Mouse (Mus musculus): Measurements from ENCODE around the gene Cyyr1. TPM values are rescaled to one million over a fixed set of nuclear protein-coding genes. Genes with fewer than 3 reads are reported as not detected.

Gene Cyyr1
- total and polyA plus RNA-seq, 2 experiments from 2014 or later = 1.5 to 2.2 TPM

- no peak for ATAC-seq
- no peaks in the 10 kb centered on the region for H3K9me3 ChIP-seq (ENCODE audit: low read length)
- TF ChIP-seq CTCF (IDR thresholded peaks at IDR 0.05; ENCODE audit: low read depth) = no peak
- 77% methylated on average over 6 of the region's 6 CpGs for WGBS
- H3K4me1 ChIP-seq (ENCODE audit: insufficient read depth, low read length) = peaks cover 6% of the 10 kb centered on the region; the same call in 1 of the 2 replicates
- no peaks in the 10 kb centered on the region for H3K27me3 ChIP-seq (ENCODE audit: insufficient read depth, low read length)
- H3K27ac ChIP-seq = no peak overlapping the region
- no peak for DNase-seq (ENCODE audit: low spot score)
- no peaks in the 10 kb centered on the region for H3K36me3 ChIP-seq (ENCODE audit: insufficient read depth, low read length)
- H3K9ac ChIP-seq (replicated peaks; ENCODE audit: low read length) = no peak overlapping the region
- no peak overlapping the region for H3K4me3 ChIP-seq (ENCODE audit: low read length)
- no peak overlapping the region for H3K4me2 ChIP-seq (ENCODE audit: low read depth, low read length)
Observed at GRCm38 (mm10) chr16:85546519-85546918, 6.7 kb downstream of the Cyyr1 start.

DNA sequence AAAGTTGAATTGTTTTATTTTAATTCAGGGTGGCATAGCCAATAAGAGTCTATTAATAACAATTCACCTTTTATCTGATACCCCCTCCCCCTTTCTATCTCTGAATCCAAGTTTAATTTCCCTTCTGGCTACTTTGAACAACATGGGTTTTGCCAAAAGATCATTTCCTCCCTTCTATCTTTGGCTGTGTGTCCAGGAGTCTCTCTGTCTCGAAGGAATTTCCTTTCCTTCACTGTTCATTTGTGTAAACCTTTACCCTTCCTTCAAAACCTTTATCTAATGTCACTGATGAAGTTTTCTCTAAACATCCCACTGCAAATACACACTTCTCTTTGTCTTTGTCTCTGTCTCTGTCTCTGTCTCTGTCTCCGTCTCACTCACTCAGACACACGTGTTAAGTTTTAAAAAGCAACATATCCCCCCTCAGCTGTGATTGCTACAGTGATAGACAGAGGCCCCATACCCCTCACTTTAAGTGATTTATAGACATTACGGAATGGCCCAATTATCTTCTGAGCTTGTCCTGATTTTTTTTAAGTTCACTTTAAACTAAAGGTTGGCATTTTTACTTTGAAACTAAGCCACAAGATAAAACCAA is 11.4 kb downstream of the Cyyr1 start:
- Histone ChIP-seq H3K4me3 (ENCODE audit: low read length) (no peak overlapping the region), H3K9me3 (ENCODE audit: low read length) (no peaks in the 10 kb centered on the region), H3K36me3 (ENCODE audit: insufficient read depth, low read length) (no peaks in the 10 kb centered on the region), H3K9ac (replicated peaks; ENCODE audit: low read length) (no peak overlapping the region), H3K27me3 (ENCODE audit: insufficient read depth, low read length) (no peaks in the 10 kb centered on the region), H3K4me2 (ENCODE audit: low read depth, low read length) (no peak overlapping the region), H3K4me1 (ENCODE audit: insufficient read depth, low read length) (no peaks in the 10 kb centered on the region), H3K27ac (no peak overlapping the region)
- DNase-seq (ENCODE audit: low spot score) = no peak
- no peak for ATAC-seq
- no peak for TF ChIP-seq CTCF (IDR thresholded peaks at IDR 0.05; ENCODE audit: low read depth)
- WGBS = 85% methylated on average over 4 of the region's 4 CpGs

DNA sequence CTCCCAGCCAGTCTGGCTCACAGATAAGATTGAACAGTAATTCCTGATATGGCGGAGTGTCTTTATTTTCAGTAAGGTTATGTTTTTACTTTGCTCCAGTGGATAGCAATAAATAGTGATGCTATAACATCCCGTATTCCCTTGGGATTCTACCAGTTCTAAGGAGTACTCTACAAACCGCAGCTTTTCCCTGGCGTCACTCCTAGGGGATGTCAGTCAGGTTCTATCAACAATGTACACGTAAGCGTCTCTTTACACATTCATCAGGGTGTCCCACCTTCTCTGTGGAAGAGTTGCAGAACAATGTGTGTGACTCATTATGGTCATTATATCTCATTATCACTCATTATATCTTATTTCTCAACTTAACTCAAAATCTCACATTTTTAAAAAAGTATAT is 12.2 kb downstream of the Cyyr1 start:
- ATAC-seq (no peak), DNase-seq (ENCODE audit: low spot score) (no peak)
- Histone ChIP-seq H3K9me3 (ENCODE audit: low read length) (no peaks in the 10 kb centered on the region), H3K4me1 (ENCODE audit: insufficient read depth, low read length) (no peaks in the 10 kb centered on the region), H3K36me3 (ENCODE audit: insufficient read depth, low read length) (no peaks in the 10 kb centered on the region), H3K9ac (replicated peaks; ENCODE audit: low read length) (no peak overlapping the region), H3K27me3 (ENCODE audit: insufficient read depth, low read length) (no peaks in the 10 kb centered on the region), H3K4me3 (ENCODE audit: low read length) (no peak overlapping the region), H3K4me2 (ENCODE audit: low read depth, low read length) (no peak overlapping the region), H3K27ac (no peak overlapping the region)
- TF ChIP-seq CTCF (IDR thresholded peaks at IDR 0.05; ENCODE audit: low read depth) = no peak
- WGBS = 92% methylated on average over 6 of the region's 6 CpGs

GRCm38 (mm10) chr16:85538367-85538766 is 14.8 kb downstream of the Cyyr1 start:
- no peak for TF ChIP-seq CTCF (IDR thresholded peaks at IDR 0.05; ENCODE audit: low read depth)
- no peak for DNase-seq (ENCODE audit: low spot score)
- Histone ChIP-seq H3K36me3 (ENCODE audit: insufficient read depth, low read length) (no peaks in the 10 kb centered on the region), H3K9me3 (ENCODE audit: low read length) (no peaks in the 10 kb centered on the region), H3K9ac (replicated peaks; ENCODE audit: low read length) (no peak overlapping the region), H3K4me3 (ENCODE audit: low read length) (no peak overlapping the region), H3K27ac (no peak overlapping the region), H3K4me1 (ENCODE audit: insufficient read depth, low read length) (no peaks in the 10 kb centered on the region), H3K4me2 (ENCODE audit: low read depth, low read length) (no peak overlapping the region), H3K27me3 (ENCODE audit: insufficient read depth, low read length) (no peaks in the 10 kb centered on the region)
- WGBS = 81% methylated on average over 5 of the region's 5 CpGs
- no peak for ATAC-seq

GRCm38 (mm10) chr16:85536075-85536474 is 17.1 kb downstream of the Cyyr1 start:
- ATAC-seq = no peak

DNA sequence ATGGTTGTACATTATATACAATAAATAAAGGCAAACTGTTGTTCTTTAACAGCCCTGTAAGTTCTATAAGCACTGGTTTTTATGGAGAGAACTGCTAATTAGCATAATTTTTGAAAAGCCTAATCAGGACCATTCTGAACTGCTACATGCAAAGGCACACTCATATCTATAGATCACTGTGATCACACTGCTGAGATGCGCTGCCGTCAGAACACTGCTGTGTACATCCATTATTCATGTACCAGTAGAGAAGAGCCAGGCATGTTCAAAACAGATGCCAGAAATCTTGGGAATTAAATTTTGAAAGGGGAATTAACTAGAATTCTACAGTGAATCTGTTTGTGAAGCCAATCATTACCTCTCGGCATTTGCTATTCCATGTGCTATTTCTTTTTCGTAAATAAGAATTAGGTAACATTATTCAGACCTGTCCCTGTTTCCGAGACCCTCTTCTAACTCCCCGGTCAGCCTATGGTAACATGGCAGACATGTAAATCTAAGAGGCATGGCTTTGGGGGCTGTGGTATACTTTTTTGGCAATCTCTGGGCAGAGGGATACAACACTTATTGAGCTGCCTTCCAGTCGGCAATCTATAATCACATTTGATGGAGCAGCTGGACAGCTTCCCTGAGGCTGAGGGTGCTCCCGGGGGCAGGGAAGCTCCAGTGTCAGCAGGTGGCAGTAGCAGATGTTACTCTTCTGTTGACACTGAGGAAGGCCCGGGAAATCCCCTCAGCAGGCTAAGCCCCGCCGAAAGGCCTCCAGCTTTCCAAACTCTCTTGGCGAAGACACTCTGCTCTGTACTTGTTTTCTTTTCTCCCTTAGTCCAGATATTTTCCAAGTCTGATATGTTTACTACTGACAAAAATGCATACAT is 25.2 kb downstream of the Cyyr1 start:
- Histone ChIP-seq H3K9me3 (ENCODE audit: low read length) (no peaks in the 10 kb centered on the region), H3K36me3 (ENCODE audit: insufficient read depth, low read length) (no peaks in the 10 kb centered on the region), H3K27ac (no peak overlapping the region), H3K9ac (replicated peaks; ENCODE audit: low read length) (no peak overlapping the region), H3K27me3 (ENCODE audit: insufficient read depth, low read length) (no peaks in the 10 kb centered on the region), H3K4me3 (ENCODE audit: low read length) (no peak overlapping the region), H3K4me1 (ENCODE audit: insufficient read depth, low read length) (no peaks in the 10 kb centered on the region), H3K4me2 (ENCODE audit: low read depth, low read length) (no peak overlapping the region)
- ATAC-seq = 0 out of 2 replicates have a peak, but pooled peaks have one; percentile 27
- TF ChIP-seq CTCF (IDR thresholded peaks at IDR 0.05; ENCODE audit: low read depth) = no peak
- 40% methylated on average over 12 of the region's 12 CpGs for WGBS
- DNase-seq (ENCODE audit: low spot score) = peak; percentile 34

More at GRCm38 (mm10) chr16:85536075-85536474, 17.1 kb downstream of the Cyyr1 start:
- no peak overlapping the region for H3K4me2 ChIP-seq (ENCODE audit: low read depth, low read length)
- 88% methylated on average over 8 of the region's 8 CpGs for WGBS
- no peaks in the 10 kb centered on the region for H3K36me3 ChIP-seq (ENCODE audit: insufficient read depth, low read length)
- H3K4me3 ChIP-seq (ENCODE audit: low read length) = no peak overlapping the region
- no peaks in the 10 kb centered on the region for H3K27me3 ChIP-seq (ENCODE audit: insufficient read depth, low read length)
- H3K9ac ChIP-seq (replicated peaks; ENCODE audit: low read length) = no peak overlapping the region
- H3K27ac ChIP-seq = no peak overlapping the region
- no peaks in the 10 kb centered on the region for H3K9me3 ChIP-seq (ENCODE audit: low read length)
- no peak for TF ChIP-seq CTCF (IDR thresholded peaks at IDR 0.05; ENCODE audit: low read depth)
- no peak for DNase-seq (ENCODE audit: low spot score)
- H3K4me1 ChIP-seq (ENCODE audit: insufficient read depth, low read length) = no peaks in the 10 kb centered on the region

DNA sequence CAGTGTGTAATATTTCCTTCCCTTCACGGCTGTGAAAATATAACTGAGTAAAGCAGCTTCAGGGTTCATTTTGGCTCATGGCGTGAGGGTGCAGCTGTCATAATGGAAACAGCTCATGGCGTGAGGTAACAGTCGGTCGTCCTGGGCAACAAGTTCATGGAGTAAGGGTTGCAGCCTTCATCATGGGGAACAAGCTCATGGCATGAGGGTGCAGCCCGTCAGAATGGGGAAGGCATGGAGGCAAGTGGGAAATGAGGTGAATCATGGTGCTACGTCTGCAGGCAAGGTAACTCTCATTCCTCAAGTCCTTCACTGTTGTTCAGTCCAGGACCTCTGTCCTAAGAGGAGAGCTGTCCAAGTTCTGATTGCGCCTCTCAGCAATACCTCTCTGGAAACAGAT is 28.6 kb downstream of the Cyyr1 start:
- Histone ChIP-seq H3K4me1 (ENCODE audit: insufficient read depth, low read length) (no peaks in the 10 kb centered on the region), H3K27me3 (ENCODE audit: insufficient read depth, low read length) (no peaks in the 10 kb centered on the region), H3K36me3 (ENCODE audit: insufficient read depth, low read length) (no peaks in the 10 kb centered on the region), H3K27ac (no peak overlapping the region), H3K9me3 (ENCODE audit: low read length) (no peaks in the 10 kb centered on the region), H3K9ac (replicated peaks; ENCODE audit: low read length) (no peak overlapping the region), H3K4me2 (ENCODE audit: low read depth, low read length) (no peak overlapping the region), H3K4me3 (ENCODE audit: low read length) (no peak overlapping the region)
- WGBS = 65% methylated on average over 8 of the region's 8 CpGs
- ATAC-seq (no peak), DNase-seq (ENCODE audit: low spot score) (no peak)
- no peak for TF ChIP-seq CTCF (IDR thresholded peaks at IDR 0.05; ENCODE audit: low read depth)
